Mouse (Mus musculus) stomach, postnatal 0 days (tissue): ENCODE measurements at regions not wholly inside any gene's neighbourhood (a gene's known extent, or its start where the extent isn't known, plus 50 kb on each side); places are given as distances from the start of the nearest gene placed in this dataset.

ENCODE experiments used
- CTCF ChIP-seq: IDR thresholded peaks from 2 replicates; pipeline ENCODE4 v1.5.1; 2016; ENCODE audit warnings: antibody characterized with exemption, low read depth, mild to moderate bottlenecking, moderate library complexity
- EP300 ChIP-seq: optimal IDR thresholded peaks from 2 replicates; pipeline ENCODE3; 2016; ENCODE audit warnings: antibody characterized with exemption

- TF ChIP-seq EP300: no peak
- TF ChIP-seq CTCF: no peak
Measured at GRCm38 (mm10) chr11:117579720-117580119, 74.4 kb upstream of the Tnrc6c start.
